In genomic region chr7:74107176-74107928, GRCm38 (mm10) we compare ENCODE assay signal across 8 mouse cellular contexts.
DNase-seq lines count a peak whose midpoint lies in the region; ATAC-seq and TF ChIP-seq lines count a peak whose summit lies in the region.

No protein-coding gene starts in this region.

- TF ChIP-seq CTCF in thymus, adult 2 months (IDR thresholded peaks at IDR 0.05; ENCODE audit: borderline replicate concordance, control insufficient read depth, extremely low read depth, insufficient read depth, low read length, poor library complexity) = no peak

- no peak overlapping the region for H3K27ac ChIP-seq in forebrain, embryonic 13.5 days
- no peak overlapping the region for H3K27ac ChIP-seq in forebrain, embryonic 11.5 days (ENCODE audit: low read depth, low read length)
- H3K27ac ChIP-seq in thymus, adult 2 months (ENCODE audit: control insufficient read depth, insufficient read depth, low read length) = no peak overlapping the region

- 0 out of 2 replicates have a peak, but pooled peaks cover 3% of the 10 kb centered on the region for H3K4me1 ChIP-seq in forebrain, embryonic 13.5 days
- H3K4me1 ChIP-seq in forebrain, embryonic 11.5 days (replicated peaks; ENCODE audit: control insufficient read depth, insufficient read depth, low read length) = no peaks in the 10 kb centered on the region
- no peaks in the 10 kb centered on the region for H3K4me1 ChIP-seq in thymus, adult 2 months (replicated peaks; ENCODE audit: control insufficient read depth, insufficient read depth, low read length)

- no peak overlapping the region for H3K4me2 ChIP-seq in forebrain, embryonic 13.5 days
- no peak overlapping the region for H3K4me2 ChIP-seq in forebrain, embryonic 11.5 days (ENCODE audit: low read depth, low read length, severe bottlenecking)

- no peaks in the 10 kb centered on the region for H3K9me3 ChIP-seq in forebrain, embryonic 13.5 days (replicated peaks)
- no peaks in the 10 kb centered on the region for H3K9me3 ChIP-seq in forebrain, embryonic 11.5 days (ENCODE audit: control insufficient read depth, low read length)

- no peaks in the 10 kb centered on the region for H3K27me3 ChIP-seq in forebrain, embryonic 13.5 days
- no peaks in the 10 kb centered on the region for H3K27me3 ChIP-seq in forebrain, embryonic 11.5 days (ENCODE audit: control insufficient read depth, insufficient read depth, low read length)
- H3K27me3 ChIP-seq in thymus, adult 2 months (ENCODE audit: control insufficient read depth, insufficient read depth, low read length) = no peaks in the 10 kb centered on the region

- 48% methylated on average over 5 of the region's 5 CpGs for WGBS in forebrain, embryonic 13.5 days
- 68% methylated on average over 5 of the region's 5 CpGs for WGBS in forebrain, embryonic 11.5 days
- WGBS in thymus, adult 2 months = 84% methylated on average over 5 of the region's 5 CpGs

- no peak for DNase-seq in forebrain, embryonic 11.5 days (ENCODE audit: low spot score)
- peak; percentile 5 for DNase-seq in ovary, postnatal 14 days (ENCODE audit: low spot score)
- DNase-seq in ovary, postnatal 10 days (ENCODE audit: low spot score) = no peak
- peak; percentile 33 for DNase-seq in heart, adult 8-10 months (ENCODE audit: low spot score)
- peak; percentile 18 to 38 for DNase-seq in layer of hippocampus, postnatal 10 days (ENCODE audit: low spot score in 2 of 2)
- DNase-seq in thymus, adult 2 months = no peak

- no peak for TF ChIP-seq POLR2A in thymus, adult 2 months (IDR thresholded peaks at IDR 0.05; ENCODE audit: control insufficient read depth, extremely low read depth, insufficient read depth, low read length, poor library complexity)

- no peak overlapping the region for H3K9ac ChIP-seq in forebrain, embryonic 13.5 days
- H3K9ac ChIP-seq in forebrain, embryonic 11.5 days (ENCODE audit: low read length) = no peak overlapping the region

- peak; percentile 16; the same call in 1 of the 2 replicates for ATAC-seq in forebrain, embryonic 13.5 days
- no peak for ATAC-seq in forebrain, embryonic 11.5 days (replicated peaks; ENCODE audit: low FRiP score)
- no peak for ATAC-seq in inflammation-experienced regulatory T-cells, adult 6 months

- H3K4me3 ChIP-seq in forebrain, embryonic 13.5 days = no peak overlapping the region
- H3K4me3 ChIP-seq in forebrain, embryonic 11.5 days (ENCODE audit: low read depth, low read length) = no peak overlapping the region
- no peak overlapping the region for H3K4me3 ChIP-seq in thymus, adult 2 months (ENCODE audit: control insufficient read depth, insufficient read depth, low read length)

- no peaks in the 10 kb centered on the region for H3K36me3 ChIP-seq in forebrain, embryonic 13.5 days (ENCODE audit: poor library complexity, severe bottlenecking)
- H3K36me3 ChIP-seq in forebrain, embryonic 11.5 days (ENCODE audit: control insufficient read depth, insufficient read depth, low read length) = no peaks in the 10 kb centered on the region
- no peaks in the 10 kb centered on the region for H3K36me3 ChIP-seq in thymus, adult 2 months (ENCODE audit: control insufficient read depth, insufficient read depth, low read length)

Comparison
In these comparisons a context has a peak if more than half of its experiments do, and no peak if none do; other contexts are left out.
1. DNase-seq: peak in ovary, postnatal 14 days (single experiment), heart, adult 8-10 months (single experiment) and layer of hippocampus, postnatal 10 days (2 of 2); none in forebrain, embryonic 11.5 days (single experiment), ovary, postnatal 10 days (single experiment) and thymus, adult 2 months (single experiment).